Mouse (Mus musculus) hindbrain, embryonic 15.5 days (tissue): ENCODE measurements around the gene Ubash3a. TPM values are rescaled to one million over a fixed set of nuclear protein-coding genes. Genes with fewer than 3 reads are reported as not detected.
A peak's percentile ranks its signal among the peaks of the same experiment; 100 is the strongest.

Experiments
- ATAC-seq: fragments of 200-750 bp; cut with Nextera tagmentation; 2 replicates; pipeline ENCODE4 v1.8.0; 2017; ENCODE audit warnings: low read depth, moderate number of reproducible peaks, moderate TSS enrichment; ENCODE audit not compliant: low FRiP score
- H3K27ac ChIP-seq: fragments of 300-500 bp; sonication (generic); replicated peaks from 2 replicates; pipeline ENCODE4 v1.5.1; 2015; ENCODE audit warnings: mild to moderate bottlenecking, inconsistent platforms
- H3K27me3 ChIP-seq: fragments of 300-500 bp; sonication (generic); 2 replicates; pipeline ENCODE4 v1.6.1; 2015; ENCODE audit warnings: control low read depth, inconsistent platforms
- H3K36me3 ChIP-seq: fragments of 300-500 bp; sonication (generic); 2 replicates; pipeline ENCODE4 v1.6.1; 2015; ENCODE audit warnings: control low read depth, inconsistent platforms
- H3K4me1 ChIP-seq: fragments of 300-500 bp; sonication (generic); replicated peaks from 2 replicates; pipeline ENCODE4 v1.6.1; 2015; ENCODE audit warnings: control low read depth, inconsistent platforms
- H3K4me2 ChIP-seq: fragments of 300-500 bp; sonication (generic); 2 replicates; pipeline ENCODE4 v1.6.1; 2015; ENCODE audit warnings: moderate library complexity, mild to moderate bottlenecking, inconsistent platforms
- H3K4me3 ChIP-seq: fragments of 300-500 bp; sonication (generic); 2 replicates; pipeline ENCODE4 v1.5.1; 2015; ENCODE audit warnings: mild to moderate bottlenecking, inconsistent platforms
- H3K9ac ChIP-seq: fragments of 300-500 bp; sonication (generic); 2 replicates; pipeline ENCODE4 v1.6.1; 2015; ENCODE audit warnings: inconsistent platforms
- H3K9me3 ChIP-seq: fragments of 300-500 bp; sonication (generic); 2 replicates; pipeline ENCODE4 v1.6.1; 2016; ENCODE audit warnings: control low read depth, inconsistent platforms
- WGBS: fragments of 180-500 bp; shearing (Covaris S2); methylation state at CpG from one replicate; pipeline ENCODE4 v1.1.7; 2015; 5-methylcytosine and 5-hydroxymethylcytosine counted together
- polyA plus RNA-seq: library from polyadenylated mRNA; unstranded; fragments of >200 nt; fragmentation: Nextera tagmentation; extraction: Ambion mirVana; gene quantifications from 2 replicates; pipeline ENCODE4 v1.2.1, GENCODE M21; 2015

Gene Ubash3a
- polyA plus RNA-seq, 1 experiment from 2014 or later = not detected

GRCm38 (mm10) chr17:31288999-31289726 is 81.5 kb downstream of the Ubash3a start:
- 0 out of 2 replicates have a peak, but pooled peaks cover 4% of the 10 kb centered on the region for H3K4me1 ChIP-seq
- H3K9me3 ChIP-seq = no peaks in the 10 kb centered on the region
- H3K4me3 ChIP-seq = no peak overlapping the region
- ATAC-seq = no peak
- no peaks in the 10 kb centered on the region for H3K36me3 ChIP-seq
- H3K27me3 ChIP-seq = no peaks in the 10 kb centered on the region
- H3K9ac ChIP-seq = no peak overlapping the region
- no peak overlapping the region for H3K27ac ChIP-seq
- WGBS = 62% methylated on average over 7 of the region's 7 CpGs
- no peak overlapping the region for H3K4me2 ChIP-seq

- H3K4me3 ChIP-seq = no peak overlapping the region
- no peaks in the 10 kb centered on the region for H3K36me3 ChIP-seq
- H3K27ac ChIP-seq = no peak overlapping the region
- H3K4me1 ChIP-seq = peaks cover 7% of the 10 kb centered on the region
- no peak for ATAC-seq
- H3K9ac ChIP-seq = no peak overlapping the region
- no peaks in the 10 kb centered on the region for H3K9me3 ChIP-seq
- H3K4me2 ChIP-seq = no peak overlapping the region
- H3K27me3 ChIP-seq = no peaks in the 10 kb centered on the region
Observed at GRCm38 (mm10) chr17:31290311-31290710, 82.6 kb downstream of the Ubash3a start.

- 63% methylated on average over 6 of the region's 6 CpGs for WGBS
- Histone ChIP-seq H3K4me3 (no peak overlapping the region), H3K4me2 (no peak overlapping the region), H3K27me3 (no peaks in the 10 kb centered on the region), H3K27ac (no peak overlapping the region), H3K9ac (no peak overlapping the region), H3K36me3 (no peaks in the 10 kb centered on the region), H3K9me3 (no peaks in the 10 kb centered on the region), H3K4me1 (peaks cover 12% of the 10 kb centered on the region)
- no peak for ATAC-seq
Observed at GRCm38 (mm10) chr17:31290859-31291258, 83.2 kb downstream of the Ubash3a start.

GRCm38 (mm10) chr17:31294363-31295214 is 86.9 kb downstream of the Ubash3a start:
- Histone ChIP-seq H3K4me2 (peak overlapping the region; percentile 94; the same call in 1 of the 2 replicates), H3K4me3 (0 out of 2 replicates have a peak overlapping the region, but pooled peaks have one; percentile 60), H3K9ac (no peak overlapping the region)

GRCm38 (mm10) chr17:31295215-31295891 is 87.7 kb downstream of the Ubash3a start:
- no peaks in the 10 kb centered on the region for H3K36me3 ChIP-seq
- H3K4me2 ChIP-seq = peak overlapping the region; percentile 94
- no peaks in the 10 kb centered on the region for H3K27me3 ChIP-seq
- 0 out of 2 replicates have a peak, but pooled peaks have one; percentile 15 for ATAC-seq
- no peaks in the 10 kb centered on the region for H3K9me3 ChIP-seq
- peaks cover 30% of the 10 kb centered on the region for H3K4me1 ChIP-seq
- peak overlapping the region; percentile 78 for H3K27ac ChIP-seq
- 16% methylated on average over 25 of the region's 25 CpGs for WGBS
- H3K4me3 ChIP-seq = peak overlapping the region; percentile 60
- H3K9ac ChIP-seq = peak overlapping the region; percentile 75

More at GRCm38 (mm10) chr17:31294363-31295214, 86.9 kb downstream of the Ubash3a start:
- WGBS = 87% methylated on average over 15 of the region's 15 CpGs
- H3K27ac ChIP-seq = no peak overlapping the region
- ATAC-seq = no peak
- no peaks in the 10 kb centered on the region for H3K27me3 ChIP-seq
- peaks cover 30% of the 10 kb centered on the region for H3K4me1 ChIP-seq
- H3K9me3 ChIP-seq = no peaks in the 10 kb centered on the region
- H3K36me3 ChIP-seq = no peaks in the 10 kb centered on the region

GRCm38 (mm10) chr17:31295892-31296781 is 88.5 kb downstream of the Ubash3a start:
- no peaks in the 10 kb centered on the region for H3K27me3 ChIP-seq
- peak overlapping the region; percentile 78 for H3K27ac ChIP-seq
- under 1% methylated on average over 64 of the region's 68 CpGs for WGBS
- peak overlapping the region; percentile 60 for H3K4me3 ChIP-seq
- H3K9ac ChIP-seq = peak overlapping the region; percentile 75
- H3K9me3 ChIP-seq = no peaks in the 10 kb centered on the region
- H3K4me2 ChIP-seq = peak overlapping the region; percentile 94
- ATAC-seq = peak; percentile 73
- H3K4me1 ChIP-seq = peaks cover 30% of the 10 kb centered on the region
- no peaks in the 10 kb centered on the region for H3K36me3 ChIP-seq

Other genes starting within 250 kb of the Ubash3a start
- 19.9 TPM in 2 replicates for gene Abcg1, start 150.2 kb upstream of the Ubash3a start, polyA plus RNA-seq
- 2.4 and 3.2 TPM in 2 replicates for gene Tff3, start 78.2 kb upstream of the Ubash3a start, polyA plus RNA-seq
- gene Tff2, start 63.6 kb upstream of the Ubash3a start, polyA plus RNA-seq = not detected in 2 replicates
- gene Tff1, start 42.6 kb upstream of the Ubash3a start, polyA plus RNA-seq = not detected in 2 replicates
- gene Tmprss3, start 8.9 kb upstream of the Ubash3a start, polyA plus RNA-seq = not detected in 2 replicates
- 5.9 and 7.5 TPM in 2 replicates for gene Rsph1, start 69.5 kb downstream of the Ubash3a start, polyA plus RNA-seq
- gene Slc37a1, start 78.9 kb downstream of the Ubash3a start, polyA plus RNA-seq = 9.4 and 13.4 TPM in 2 replicates
- gene Pde9a, start 178.3 kb downstream of the Ubash3a start, polyA plus RNA-seq = 28.1 and 34.2 TPM in 2 replicates